Mouse (Mus musculus) kidney, embryonic 16.5 days (tissue): ENCODE data around the gene Fat3. TPM values are rescaled to one million over a fixed set of nuclear protein-coding genes. Genes with fewer than 3 reads are reported as not detected.

Experiments
- ATAC-seq: fragments of 200-750 bp; cut with Nextera tagmentation; 2 replicates; pipeline ENCODE4 v1.8.0; 2017; ENCODE audit warnings: moderate TSS enrichment; ENCODE audit not compliant: low FRiP score, low TSS enrichment
- H3K27ac ChIP-seq: fragments of 300-500 bp; sonication (generic); 2 replicates; pipeline ENCODE4 v1.5.1; 2014; ENCODE audit warnings: low read length
- H3K27me3 ChIP-seq: fragments of 300-500 bp; sonication (generic); 2 replicates; pipeline ENCODE4 v1.6.1; 2014; ENCODE audit warnings: low read length, control low read depth, mixed read lengths; ENCODE audit not compliant: insufficient read depth
- H3K36me3 ChIP-seq: fragments of 300-500 bp; sonication (generic); 2 replicates; pipeline ENCODE4 v1.6.1; 2014; ENCODE audit warnings: low read length, control low read depth, mixed read lengths; ENCODE audit not compliant: insufficient read depth
- H3K4me1 ChIP-seq: fragments of 300-500 bp; sonication (generic); 2 replicates; pipeline ENCODE4 v1.6.1; 2014; ENCODE audit warnings: low read length, control low read depth, mixed read lengths; ENCODE audit not compliant: insufficient read depth
- H3K4me2 ChIP-seq: fragments of 300-500 bp; sonication (generic); replicated peaks from 2 replicates; pipeline ENCODE4 v1.6.1; 2014; ENCODE audit warnings: low read depth, low read length
- H3K4me3 ChIP-seq: fragments of 300-500 bp; sonication (generic); 2 replicates; pipeline ENCODE4 v1.5.1; 2014; ENCODE audit warnings: mild to moderate bottlenecking, low read length
- H3K9ac ChIP-seq: fragments of 300-500 bp; sonication (generic); replicated peaks from 2 replicates; pipeline ENCODE4 v1.6.1; 2014; ENCODE audit warnings: low read length
- H3K9me3 ChIP-seq: fragments of 300-500 bp; sonication (generic); 2 replicates; pipeline ENCODE4 v1.6.1; 2016; ENCODE audit warnings: low read length, control low read depth
- WGBS: fragments of 180-500 bp; shearing (Covaris S2); extraction: QIAGEN DNeasy Blood & Tissue Kit; methylation state at CpG from one replicate; pipeline ENCODE4 v1.1.7; 2014; 5-methylcytosine and 5-hydroxymethylcytosine counted together
- polyA plus RNA-seq: library from polyadenylated mRNA; unstranded; fragments of >200 nt; fragmentation: Nextera tagmentation; extraction: Ambion mirVana; gene quantifications from 2 replicates; pipeline ENCODE4 v1.2.1, GENCODE M21; 2015

Gene Fat3
- polyA plus RNA-seq, 1 experiment from 2014 or later: 3.3 TPM

GRCm38 (mm10) chr9:15898112-15898511 lies 603.0 kb downstream of the Fat3 start:
- WGBS: 75% methylated on average over 2 of the region's 2 CpGs
- Histone ChIP-seq H3K9ac (no peak overlapping the region), H3K4me2 (no peak overlapping the region), H3K4me1 (no peaks in the 10 kb centered on the region), H3K9me3 (no peaks in the 10 kb centered on the region), H3K36me3 (no peaks in the 10 kb centered on the region), H3K27ac (no peak overlapping the region), H3K27me3 (no peaks in the 10 kb centered on the region), H3K4me3 (no peak overlapping the region)
- no peak for ATAC-seq

- no peak overlapping the region for H3K4me3 ChIP-seq
- no peak for ATAC-seq
- H3K9me3 ChIP-seq: no peaks in the 10 kb centered on the region; the same call in 1 of the 2 replicates
- H3K36me3 ChIP-seq: no peaks in the 10 kb centered on the region
- WGBS: 52% methylated on average over 5 of the region's 5 CpGs
- no peak overlapping the region for H3K9ac ChIP-seq
- H3K4me2 ChIP-seq: no peak overlapping the region
- no peak overlapping the region for H3K27ac ChIP-seq
- no peaks in the 10 kb centered on the region for H3K27me3 ChIP-seq
- H3K4me1 ChIP-seq: no peaks in the 10 kb centered on the region
Measured at GRCm38 (mm10) chr9:15886756-15887155, 614.3 kb downstream of the Fat3 start.

- no peaks in the 10 kb centered on the region for H3K36me3 ChIP-seq
- H3K4me1 ChIP-seq: no peaks in the 10 kb centered on the region
- H3K4me3 ChIP-seq: no peak overlapping the region
- H3K4me2 ChIP-seq: no peak overlapping the region
- no peaks in the 10 kb centered on the region for H3K27me3 ChIP-seq
- no peak overlapping the region for H3K9ac ChIP-seq
- H3K9me3 ChIP-seq: no peaks in the 10 kb centered on the region; the same call in 1 of the 2 replicates
- H3K27ac ChIP-seq: no peak overlapping the region
- ATAC-seq: no peak
Measured at GRCm38 (mm10) chr9:15880754-15881153, 620.3 kb downstream of the Fat3 start.

- no peaks in the 10 kb centered on the region; the same call in 1 of the 2 replicates for H3K9me3 ChIP-seq
- H3K36me3 ChIP-seq: no peaks in the 10 kb centered on the region
- H3K4me2 ChIP-seq: no peak overlapping the region
- H3K27me3 ChIP-seq: no peaks in the 10 kb centered on the region
- no peak overlapping the region for H3K27ac ChIP-seq
- 26% methylated on average over 3 of the region's 3 CpGs for whole genome bisulfite sequencing
- ATAC-seq: peak; percentile 71; the same call in 1 of the 2 replicates
- H3K9ac ChIP-seq: no peak overlapping the region
- no peaks in the 10 kb centered on the region for H3K4me1 ChIP-seq
- H3K4me3 ChIP-seq: no peak overlapping the region
Measured at GRCm38 (mm10) chr9:15880160-15880603, 620.9 kb downstream of the Fat3 start.

GRCm38 (mm10) chr9:15874506-15875160 lies 626.5 kb downstream of the Fat3 start, which contains the start of gene Mtnr1b:
Gene Mtnr1b (minus strand): TSS chr9:15874556.
- no peaks in the 10 kb centered on the region for H3K4me1 ChIP-seq
- WGBS: 57% methylated on average over 19 of the region's 19 CpGs
- no peak within 1 kb of the TSS for H3K4me3 ChIP-seq
- no peak within 1 kb of the TSS for H3K4me2 ChIP-seq
- no peak within 1 kb of the TSS for H3K9ac ChIP-seq
- no peak within 1 kb of the TSS for H3K27ac ChIP-seq
- H3K36me3 ChIP-seq: no peaks in the 10 kb centered on the region
- H3K9me3 ChIP-seq: no peaks in the 10 kb centered on the region
- ATAC-seq: no peak
- no peaks in the 10 kb centered on the region for H3K27me3 ChIP-seq

- no peak for ATAC-seq
- 57% methylated on average over 4 of the region's 4 CpGs for WGBS
Measured at GRCm38 (mm10) chr9:15870013-15870412, 631.1 kb downstream of the Fat3 start.

GRCm38 (mm10) chr9:15869456-15869855 lies 631.6 kb downstream of the Fat3 start:
- no peak for ATAC-seq
- H3K27me3 ChIP-seq: no peaks in the 10 kb centered on the region
- no peak overlapping the region for H3K4me3 ChIP-seq
- no peaks in the 10 kb centered on the region for H3K9me3 ChIP-seq
- 71% methylated on average over 4 of the region's 4 CpGs for WGBS
- H3K9ac ChIP-seq: no peak overlapping the region
- H3K4me2 ChIP-seq: no peak overlapping the region
- H3K4me1 ChIP-seq: no peaks in the 10 kb centered on the region
- no peak overlapping the region for H3K27ac ChIP-seq
- H3K36me3 ChIP-seq: no peaks in the 10 kb centered on the region

More at GRCm38 (mm10) chr9:15870013-15870412, 631.1 kb downstream of the Fat3 start:
- Histone ChIP-seq H3K4me2 (no peak overlapping the region), H3K9ac (no peak overlapping the region), H3K36me3 (no peaks in the 10 kb centered on the region), H3K27me3 (no peaks in the 10 kb centered on the region), H3K9me3 (no peaks in the 10 kb centered on the region), H3K27ac (no peak overlapping the region), H3K4me1 (no peaks in the 10 kb centered on the region), H3K4me3 (no peak overlapping the region)

GRCm38 (mm10) chr9:15866280-15867072 lies 634.6 kb downstream of the Fat3 start:
- Histone ChIP-seq H3K4me3 (no peak overlapping the region), H3K27ac (no peak overlapping the region), H3K36me3 (no peaks in the 10 kb centered on the region), H3K9me3 (no peaks in the 10 kb centered on the region), H3K4me1 (no peaks in the 10 kb centered on the region), H3K4me2 (no peak overlapping the region), H3K9ac (no peak overlapping the region), H3K27me3 (no peaks in the 10 kb centered on the region)
- ATAC-seq: no peak
- WGBS: 61% methylated on average over 10 of the region's 10 CpGs

GRCm38 (mm10) chr9:15861402-15861801 lies 639.7 kb downstream of the Fat3 start:
- ATAC-seq: no peak
- WGBS: 75% methylated on average over 5 of the region's 5 CpGs
- Histone ChIP-seq H3K4me2 (no peak overlapping the region), H3K4me3 (no peak overlapping the region), H3K27me3 (no peaks in the 10 kb centered on the region), H3K9ac (no peak overlapping the region), H3K27ac (no peak overlapping the region), H3K9me3 (no peaks in the 10 kb centered on the region), H3K4me1 (no peaks in the 10 kb centered on the region), H3K36me3 (no peaks in the 10 kb centered on the region)
